Mouse (Mus musculus) erythroblast, adult 5-6 weeks (primary cell): ENCODE results near the gene Rag1. TPM values are rescaled to one million over a fixed set of nuclear protein-coding genes. Genes with fewer than 3 reads are reported as not detected.

Source experiments
- ATAC-seq: replicated peaks from 2 replicates; pipeline ENCODE4 v1.8.0; 2016; ENCODE audit warnings: moderate number of reproducible peaks, mild to moderate bottlenecking, moderate TSS enrichment, inconsistent platforms; ENCODE audit not compliant: poor library complexity, low FRiP score, severe bottlenecking
- total RNA-seq, 2 experiments: library from RNA; stranded (forward) in 1 of 2; stranded (reverse) in 1 of 2; fragments of 150-400 nt in 1 of 2; fragments of 200-764, 138-1000 nt in 1 of 2; gene quantifications; 2 replicates each; pipeline versions ENCODE4 v1.2.3 to v1.2.4; 2015 to 2017; ENCODE audit warnings: low replicate concordance in 2 of 2

Gene Rag1
- total RNA-seq, 2 experiments from 2014 or later: 0.34 to 0.77 TPM

DNA sequence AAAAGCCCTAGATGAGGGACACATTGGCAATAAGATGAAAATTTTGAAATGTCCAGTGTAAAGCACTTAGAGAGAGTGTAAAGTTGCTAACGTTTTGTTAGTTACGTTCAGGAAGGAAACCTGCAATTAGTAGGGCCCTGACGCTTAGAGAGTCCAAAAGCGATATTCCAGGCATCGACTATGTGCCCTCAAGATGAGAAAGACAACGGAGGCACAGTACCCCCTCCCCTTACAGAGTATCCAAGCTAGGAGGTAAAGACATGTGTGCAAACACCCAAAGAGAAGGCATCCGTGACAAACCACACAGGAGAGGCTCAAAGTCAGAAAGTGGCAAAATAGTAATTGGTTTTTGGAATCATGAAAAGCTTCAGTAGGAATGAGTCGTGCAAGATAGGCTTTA is 56.4 kb downstream of the Rag1 start:
- no peak for ATAC-seq

DNA sequence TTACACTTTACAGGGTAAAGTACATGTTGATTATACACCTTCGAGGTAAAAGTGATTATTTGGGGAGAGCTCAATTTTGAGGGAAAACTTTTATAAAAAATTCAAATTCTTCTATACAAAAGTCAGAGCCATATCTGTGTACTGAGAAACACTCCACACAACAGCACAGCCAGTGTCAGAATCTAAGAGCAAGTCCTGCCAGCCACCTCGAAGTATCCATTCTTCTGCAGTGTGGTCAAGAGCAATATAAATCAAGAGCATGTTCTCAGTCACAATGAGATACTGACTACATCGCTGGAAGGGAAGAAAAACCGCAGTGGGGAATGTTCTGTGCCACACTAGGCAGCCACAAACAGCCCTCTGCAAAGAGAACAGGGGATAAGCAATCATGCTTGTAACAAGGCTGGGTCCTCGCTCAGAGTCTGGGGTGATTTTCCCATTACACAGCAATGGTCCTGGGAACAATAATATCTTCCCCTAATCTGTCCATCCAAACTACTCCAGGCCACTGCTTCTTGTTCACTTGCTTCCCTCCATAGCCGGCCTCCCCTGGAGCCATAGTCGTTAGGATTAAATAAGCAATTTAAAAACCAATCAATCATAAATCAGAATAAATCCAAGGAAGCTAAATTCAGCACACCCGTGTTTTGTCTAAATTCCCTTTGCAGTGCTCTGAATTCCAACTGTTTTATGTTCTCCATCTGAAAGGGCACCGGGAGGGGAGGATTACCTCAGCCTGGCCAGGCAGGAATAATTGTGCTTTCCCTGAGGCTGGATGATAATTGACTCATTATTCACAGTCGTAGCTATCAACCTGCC is 57.1 kb downstream of the Rag1 start:
- ATAC-seq: no peak

DNA sequence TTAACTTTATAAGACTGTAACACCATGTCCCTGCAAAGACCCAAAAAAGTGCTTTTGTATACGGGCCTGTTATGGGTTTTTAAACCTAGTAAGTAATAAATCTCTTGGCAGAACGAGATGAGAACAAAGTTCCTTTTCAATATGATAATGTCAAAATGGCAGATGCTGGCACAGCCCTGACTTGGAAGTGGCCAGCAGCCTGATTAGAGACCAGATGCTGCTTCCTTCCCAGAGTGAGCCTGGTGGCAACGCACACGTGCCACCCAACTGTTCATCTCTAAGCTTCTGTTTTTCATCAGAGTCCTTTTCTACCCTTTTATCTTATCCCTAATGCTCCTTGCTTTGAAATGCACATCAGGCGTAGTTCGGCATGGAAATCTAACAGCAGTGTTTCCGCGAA is 57.9 kb downstream of the Rag1 start:
- no peak for ATAC-seq

Other genes starting within 250 kb of the Rag1 start
- not detected in 2 replicates for gene Rag2, start 24.8 kb downstream of the Rag1 start, total RNA-seq (2015; ENCODE audit: low replicate concordance)
- gene Rag2, start 24.8 kb downstream of the Rag1 start, total RNA-seq (2017; ENCODE audit: low replicate concordance): 0.14 and 1.0 TPM in 2 replicates
- gene B230118H07Rik, start within 50 bp of the Rag1 start, total RNA-seq (2015; ENCODE audit: low replicate concordance): 16.9 and 21.3 TPM in 2 replicates
- gene B230118H07Rik, start within 50 bp of the Rag1 start, total RNA-seq (2017; ENCODE audit: low replicate concordance): 4.6 and 19.0 TPM in 2 replicates
- gene Traf6, start 28.9 kb upstream of the Rag1 start, total RNA-seq (2015; ENCODE audit: low replicate concordance): 4.8 TPM in 2 replicates
- gene Traf6, start 28.9 kb upstream of the Rag1 start, total RNA-seq (2017; ENCODE audit: low replicate concordance): 2.2 and 5.7 TPM in 2 replicates
- gene Prr5l, start 233.5 kb upstream of the Rag1 start, total RNA-seq (2015; ENCODE audit: low replicate concordance): 0.58 TPM in 1 of 2 replicates, not detected in the other
- gene Prr5l, start 233.5 kb upstream of the Rag1 start, total RNA-seq (2017; ENCODE audit: low replicate concordance): 0.28 and 0.60 TPM in 2 replicates
- 1.9 TPM in 1 of 2 replicates, not detected in the other for gene Commd9, start 236.7 kb upstream of the Rag1 start, total RNA-seq (2015; ENCODE audit: low replicate concordance)
- gene Commd9, start 236.7 kb upstream of the Rag1 start, total RNA-seq (2017; ENCODE audit: low replicate concordance): 2.3 and 3.6 TPM in 2 replicates